Mouse (Mus musculus) thymus, adult 2 months (tissue): ENCODE results near the gene Recql5. TPM values are rescaled to one million over a fixed set of nuclear protein-coding genes. Genes with fewer than 3 reads are reported as not detected.
A peak's percentile ranks its signal among the peaks of the same experiment; 100 is the strongest.

Experiments used
- DNase-seq: peaks from one replicate; pipeline ENCODE4 v3.0.0; 2021
- H3K27ac ChIP-seq: fragments of 200-500 bp; 2 replicates; pipeline ENCODE4 v1.5.1; 2012; ENCODE audit warnings: low read length, control low read depth; ENCODE audit not compliant: control insufficient read depth, insufficient read depth
- H3K27me3 ChIP-seq: fragments of 200-500 bp; 2 replicates; pipeline ENCODE4 v1.6.1; 2012; ENCODE audit warnings: mild to moderate bottlenecking, low read length, moderate library complexity, mixed read lengths; ENCODE audit not compliant: control insufficient read depth, insufficient read depth
- H3K36me3 ChIP-seq: fragments of 200-500 bp; 2 replicates; pipeline ENCODE4 v1.6.1; 2012; ENCODE audit warnings: mild to moderate bottlenecking, low read length, moderate library complexity; ENCODE audit not compliant: control insufficient read depth, insufficient read depth
- H3K4me1 ChIP-seq: fragments of 200-500 bp; replicated peaks from 2 replicates; pipeline ENCODE4 v1.6.1; 2012; ENCODE audit warnings: low read length; ENCODE audit not compliant: control insufficient read depth, insufficient read depth
- H3K4me3 ChIP-seq: fragments of 200-500 bp; 2 replicates; pipeline ENCODE4 v1.5.1; 2012; ENCODE audit warnings: mild to moderate bottlenecking, low read length, control low read depth, moderate library complexity; ENCODE audit not compliant: control insufficient read depth, insufficient read depth
- CTCF ChIP-seq: fragments of 200-500 bp; IDR thresholded peaks from 2 replicates; pipeline ENCODE4 v1.5.1; 2012; ENCODE audit warnings: mild to moderate bottlenecking, control low read depth, low read length, moderate library complexity, borderline replicate concordance; ENCODE audit not compliant: control insufficient read depth, poor library complexity, insufficient read depth; ENCODE audit errors: extremely low read depth
- POLR2A ChIP-seq: fragments of 200-500 bp; IDR thresholded peaks from 2 replicates; pipeline ENCODE4 v1.6.1; 2012; ENCODE audit warnings: mild to moderate bottlenecking, low read length, control low read depth, moderate library complexity; ENCODE audit not compliant: control insufficient read depth, poor library complexity, insufficient read depth; ENCODE audit errors: extremely low read depth
- WGBS: fragments of 180-500 bp; shearing (Covaris S2); methylation state at CpG from one replicate; pipeline ENCODE4 v1.1.7; 2018; 5-methylcytosine and 5-hydroxymethylcytosine counted together
- polyA plus RNA-seq: library from polyadenylated mRNA; depleted of rRNA; stranded (reverse); fragments of >200 nt; gene quantifications from 2 replicates; pipeline ENCODE4 v1.2.3, GENCODE M21; 2012

Gene Recql5
- polyA plus RNA-seq, 1 experiment = 32.4 TPM

- TF ChIP-seq CTCF (no peak), POLR2A (no peak)
- no peak for DNase-seq
- Histone ChIP-seq H3K4me3 (no peak overlapping the region), H3K36me3 (no peaks in the 10 kb centered on the region), H3K27ac (no peak overlapping the region), H3K27me3 (no peaks in the 10 kb centered on the region), H3K4me1 (peaks cover 4% of the 10 kb centered on the region; the same call in 1 of the 2 replicates)
- 91% methylated on average over 11 of the region's 11 CpGs for WGBS
Measured at GRCm38 (mm10) chr11:115885281-115885680, 48.0 kb downstream of the Recql5 start.

- DNase-seq = no peak
- 96% methylated on average over 3 of the region's 3 CpGs for WGBS
- Histone ChIP-seq H3K27me3 (no peaks in the 10 kb centered on the region), H3K36me3 (no peaks in the 10 kb centered on the region), H3K4me1 (no peaks in the 10 kb centered on the region), H3K4me3 (no peak overlapping the region), H3K27ac (no peak overlapping the region)
- TF ChIP-seq CTCF = no peak
- TF ChIP-seq POLR2A = no peak
Measured at GRCm38 (mm10) chr11:115884361-115884760, 48.9 kb downstream of the Recql5 start.

GRCm38 (mm10) chr11:115883251-115883650 is 50.0 kb downstream of the Recql5 start:
- TF ChIP-seq CTCF (no peak), POLR2A (no peak)
- Histone ChIP-seq H3K27me3 (no peaks in the 10 kb centered on the region), H3K27ac (no peak overlapping the region), H3K36me3 (no peaks in the 10 kb centered on the region), H3K4me3 (no peak overlapping the region), H3K4me1 (no peaks in the 10 kb centered on the region)
- no peak for DNase-seq
- 77% methylated on average over 17 of the region's 17 CpGs for WGBS

- H3K4me3 ChIP-seq = no peak overlapping the region
- H3K4me1 ChIP-seq = peaks cover 9% of the 10 kb centered on the region
- no peak for TF ChIP-seq POLR2A
- peak; percentile 90 for TF ChIP-seq CTCF
- no peaks in the 10 kb centered on the region for H3K36me3 ChIP-seq
- WGBS = 24% methylated on average over 5 of the region's 5 CpGs
- peak; percentile 56 for DNase-seq
- H3K27me3 ChIP-seq = no peaks in the 10 kb centered on the region
- H3K27ac ChIP-seq = no peak overlapping the region
Measured at GRCm38 (mm10) chr11:115881002-115881401, 52.3 kb downstream of the Recql5 start.

GRCm38 (mm10) chr11:115878071-115878470 is 55.2 kb downstream of the Recql5 start:
- WGBS = 95% methylated on average over 8 of the region's 8 CpGs
- Histone ChIP-seq H3K27ac (no peak overlapping the region), H3K4me3 (no peak overlapping the region), H3K4me1 (peaks cover 9% of the 10 kb centered on the region), H3K27me3 (no peaks in the 10 kb centered on the region), H3K36me3 (no peaks in the 10 kb centered on the region)
- DNase-seq = no peak
- no peak for TF ChIP-seq POLR2A
- TF ChIP-seq CTCF = no peak

- no peaks in the 10 kb centered on the region for H3K27me3 ChIP-seq
- TF ChIP-seq POLR2A (no peak), CTCF (no peak)
- peaks cover 9% of the 10 kb centered on the region for H3K4me1 ChIP-seq
- no peak for DNase-seq
- WGBS = 45% methylated on average over 6 of the region's 6 CpGs
- H3K27ac ChIP-seq = no peak overlapping the region
- H3K4me3 ChIP-seq = no peak overlapping the region
- no peaks in the 10 kb centered on the region for H3K36me3 ChIP-seq
Measured at GRCm38 (mm10) chr11:115877174-115877755, 56.0 kb downstream of the Recql5 start.

- Histone ChIP-seq H3K4me3 (no peak overlapping the region), H3K36me3 (no peaks in the 10 kb centered on the region), H3K27ac (no peak overlapping the region), H3K4me1 (peaks cover 9% of the 10 kb centered on the region), H3K27me3 (no peaks in the 10 kb centered on the region)
- WGBS = 96% methylated on average over 5 of the region's 5 CpGs
- no peak for DNase-seq
- TF ChIP-seq POLR2A (no peak), CTCF (no peak)
Measured at GRCm38 (mm10) chr11:115876438-115876837, 56.8 kb downstream of the Recql5 start.
